In genomic region chr3:89089882-89090591, GRCm38 (mm10) we compare ENCODE assay signal across 8 mouse cellular contexts. TPM values are rescaled to one million over a fixed set of nuclear protein-coding genes. Genes with fewer than 3 reads are reported as not detected.
DNase-seq lines count a peak whose midpoint lies in the region; ATAC-seq and TF ChIP-seq lines count a peak whose summit lies in the region.

No protein-coding gene starts in this region.

- peak overlapping the region; percentile 72 for H3K4me3 ChIP-seq in ES-Bruce4 (ENCODE audit: low read depth, low read length)
- peak overlapping the region; percentile 63 for H3K4me3 ChIP-seq in forebrain, embryonic 12.5 days (replicated peaks)
- peak overlapping the region; percentile 75 for H3K4me3 ChIP-seq in heart, embryonic 16.5 days (ENCODE audit: low read length)
- peak overlapping the region; percentile 47 to 64 for H3K4me3 ChIP-seq in liver, embryonic 14.5 days (ENCODE audit: insufficient read depth in 1 of 2, low read depth in 2 of 2, low read length in 2 of 2)
- peak overlapping the region; percentile 57 for H3K4me3 ChIP-seq in neural tube, embryonic 11.5 days (ENCODE audit: low read depth, low read length)

- H3K4me1 ChIP-seq in ES-Bruce4 (ENCODE audit: control insufficient read depth, insufficient read depth, low read length): peaks cover 4% of the 10 kb centered on the region
- peaks cover 51% of the 10 kb centered on the region for H3K4me1 ChIP-seq in forebrain, embryonic 12.5 days
- peaks cover 17% of the 10 kb centered on the region; the same call in 1 of the 2 replicates for H3K4me1 ChIP-seq in heart, embryonic 16.5 days (ENCODE audit: control insufficient read depth, insufficient read depth, low read length)
- H3K4me1 ChIP-seq in liver, embryonic 14.5 days (replicated peaks; ENCODE audit: control insufficient read depth in 2 of 2, insufficient read depth in 2 of 2, low read length in 1 of 2): peaks cover 13 to 17% of the 10 kb centered on the region in 2 experiments
- peaks cover 21% of the 10 kb centered on the region for H3K4me1 ChIP-seq in neural tube, embryonic 11.5 days (ENCODE audit: control insufficient read depth, insufficient read depth, low read length)

- no peaks in the 10 kb centered on the region for H3K9me3 ChIP-seq in ES-Bruce4 (replicated peaks; ENCODE audit: control insufficient read depth, insufficient read depth, low read length, poor library complexity, severe bottlenecking)
- H3K9me3 ChIP-seq in forebrain, embryonic 12.5 days: no peaks in the 10 kb centered on the region
- H3K9me3 ChIP-seq in heart, embryonic 16.5 days (replicated peaks; ENCODE audit: control insufficient read depth, low read length): no peaks in the 10 kb centered on the region
- no peaks in the 10 kb centered on the region for H3K9me3 ChIP-seq in liver, embryonic 14.5 days (ENCODE audit: control insufficient read depth, low read length)
- no peaks in the 10 kb centered on the region for H3K9me3 ChIP-seq in neural tube, embryonic 11.5 days (ENCODE audit: control insufficient read depth, low read length)

- under 1% methylated on average over 40 of the region's 40 CpGs for WGBS in forebrain, embryonic 12.5 days
- under 1% methylated on average over 39 of the region's 40 CpGs for WGBS in heart, embryonic 16.5 days
- WGBS in liver, embryonic 14.5 days (ENCODE audit: insufficient replicate concordance): under 1% methylated on average over 39 of the region's 40 CpGs
- WGBS in neural tube, embryonic 11.5 days: 0% methylated on average over 40 of the region's 40 CpGs

- H3K4me2 ChIP-seq in forebrain, embryonic 12.5 days: peak overlapping the region; percentile 98
- H3K4me2 ChIP-seq in heart, embryonic 16.5 days (ENCODE audit: low read depth, low read length): peak overlapping the region; percentile 100
- H3K4me2 ChIP-seq in liver, embryonic 14.5 days (ENCODE audit: low read depth): peak overlapping the region; percentile 96
- peak overlapping the region; percentile 99 for H3K4me2 ChIP-seq in neural tube, embryonic 11.5 days (ENCODE audit: low read depth)

- no peak for TF ChIP-seq EP300 in ES-Bruce4 (IDR thresholded peaks at IDR 0.05; ENCODE audit: insufficient read depth, low read depth, low read length)
- TF ChIP-seq EP300 in liver, embryonic 14.5 days (IDR thresholded peaks at IDR 0.05; ENCODE audit: low read depth): no peak

- H3K27ac ChIP-seq in ES-Bruce4 (ENCODE audit: insufficient read depth, low read length): no peak overlapping the region
- peak overlapping the region; percentile 69 for H3K27ac ChIP-seq in forebrain, embryonic 12.5 days
- H3K27ac ChIP-seq in heart, embryonic 16.5 days (ENCODE audit: low read length): peak overlapping the region; percentile 53; the same call in 1 of the 2 replicates
- H3K27ac ChIP-seq in liver, embryonic 14.5 days: peak overlapping the region; percentile 48
- peak overlapping the region; percentile 24; the same call in 1 of the 2 replicates for H3K27ac ChIP-seq in neural tube, embryonic 11.5 days (ENCODE audit: low read depth, low read length)

- peak; percentile 91 for DNase-seq in c-Kit-positive CD71-positive TER-119-positive erythroid progenitor cells, embryonic 14.5 days (ENCODE audit: low spot score)
- DNase-seq in kidney, postnatal 36 days: peak; percentile 91 to 95
- DNase-seq in liver, embryonic 14.5 days (ENCODE audit: low read depth in 3 of 3, low spot score in 3 of 3): peak; percentile 85 to 91 (median 85)
- DNase-seq in neural tube, embryonic 11.5 days (ENCODE audit: low spot score): peak; percentile 82
- DNase-seq in telencephalon, adult 2 months (ENCODE audit: low read depth, low spot score): peak; percentile 94

- TF ChIP-seq POLR2A in ES-Bruce4 (IDR thresholded peaks at IDR 0.05; ENCODE audit: insufficient read depth, low read length): no peak

- H3K27me3 ChIP-seq in ES-Bruce4 (ENCODE audit: control insufficient read depth, insufficient read depth, low read length, poor library complexity, severe bottlenecking): no peaks in the 10 kb centered on the region
- peaks cover 44% of the 10 kb centered on the region for H3K27me3 ChIP-seq in forebrain, embryonic 12.5 days
- H3K27me3 ChIP-seq in heart, embryonic 16.5 days (ENCODE audit: control insufficient read depth, insufficient read depth, low read length): peaks cover 13% of the 10 kb centered on the region
- peaks cover 24% of the 10 kb centered on the region for H3K27me3 ChIP-seq in liver, embryonic 14.5 days (ENCODE audit: control insufficient read depth, insufficient read depth, low read length)
- peaks cover 17% of the 10 kb centered on the region for H3K27me3 ChIP-seq in neural tube, embryonic 11.5 days (ENCODE audit: control insufficient read depth, insufficient read depth, low read length)

- H3K36me3 ChIP-seq in ES-Bruce4 (ENCODE audit: control insufficient read depth, insufficient read depth, low read length, poor library complexity, severe bottlenecking): peaks cover 8% of the 10 kb centered on the region
- H3K36me3 ChIP-seq in forebrain, embryonic 12.5 days (replicated peaks): peaks cover 41% of the 10 kb centered on the region
- H3K36me3 ChIP-seq in heart, embryonic 16.5 days (ENCODE audit: control insufficient read depth, insufficient read depth): peaks cover 5% of the 10 kb centered on the region; the same call in 1 of the 2 replicates
- H3K36me3 ChIP-seq in liver, embryonic 14.5 days (replicated peaks; ENCODE audit: control insufficient read depth, insufficient read depth, low read depth): peaks cover 7% of the 10 kb centered on the region
- H3K36me3 ChIP-seq in neural tube, embryonic 11.5 days (ENCODE audit: control insufficient read depth, insufficient read depth, low read length): peaks cover 2% of the 10 kb centered on the region

- peak overlapping the region; percentile 86 for H3K9ac ChIP-seq in ES-Bruce4 (ENCODE audit: low read depth, poor library complexity, severe bottlenecking)
- H3K9ac ChIP-seq in forebrain, embryonic 12.5 days: peak overlapping the region; percentile 82
- peak overlapping the region; percentile 82 for H3K9ac ChIP-seq in heart, embryonic 16.5 days (ENCODE audit: low read length)
- peak overlapping the region; percentile 61 for H3K9ac ChIP-seq in liver, embryonic 14.5 days (replicated peaks)
- H3K9ac ChIP-seq in neural tube, embryonic 11.5 days (ENCODE audit: low read length): peak overlapping the region; percentile 54

- TF ChIP-seq CTCF in ES-Bruce4 (IDR thresholded peaks at IDR 0.05; ENCODE audit: low read depth, low read length): no peak
- no peak for TF ChIP-seq CTCF in liver, embryonic 14.5 days (IDR thresholded peaks at IDR 0.05; ENCODE audit: low read depth)

- ATAC-seq in forebrain, embryonic 12.5 days (ENCODE audit: low FRiP score): peak; percentile 75
- ATAC-seq in heart, embryonic 16.5 days (replicated peaks; ENCODE audit: extremely low read depth, insufficient read depth, low FRiP score): peak; percentile 77
- peak; percentile 88 for ATAC-seq in liver, embryonic 14.5 days (ENCODE audit: insufficient read depth)
- ATAC-seq in neural tube, embryonic 11.5 days (ENCODE audit: insufficient read depth, low FRiP score, low TSS enrichment): peak; percentile 54; the same call in 1 of the 2 replicates

RNA-seq across cellular contexts. Expression of gene Rusc1, which starts 3.1 kb away (rescaled TPM):
- 10.7 and 13.6 TPM in 2 replicates for polyA plus RNA-seq in ES-Bruce4 (2011; ENCODE audit: insufficient read depth, insufficient read length, low read depth, missing spikeins)
- polyA plus RNA-seq in forebrain, embryonic 12.5 days (2016; fragmentation: Nextera tagmentation; extraction: Ambion mirVana): 36.0 and 40.0 TPM in 2 replicates
- polyA plus RNA-seq in heart, embryonic 16.5 days (2015; fragmentation: Nextera tagmentation; extraction: Ambion mirVana): 8.1 and 10.2 TPM in 2 replicates
- polyA plus RNA-seq in liver, embryonic 14.5 days (2012; rRNA removed): 4.1 and 5.2 TPM in 2 replicates
- polyA plus RNA-seq in liver, embryonic 14.5 days (2014; fragmentation: Nextera tagmentation; extraction: Ambion mirVana): 2.6 and 3.2 TPM in 2 replicates
- polyA plus RNA-seq in neural tube, embryonic 11.5 days (2014; fragmentation: Nextera tagmentation; extraction: Ambion mirVana): 39.2 and 48.9 TPM in 2 replicates

RNA-seq across cellular contexts. Expression of gene Gm43738, which starts 10.9 kb away (rescaled TPM):
- not detected in 2 replicates for polyA plus RNA-seq in ES-Bruce4 (2011; ENCODE audit: insufficient read depth, insufficient read length, low read depth, missing spikeins)
- polyA plus RNA-seq in forebrain, embryonic 12.5 days (2016; fragmentation: Nextera tagmentation; extraction: Ambion mirVana): 0.12 TPM in 1 of 2 replicates, not detected in the other
- polyA plus RNA-seq in heart, embryonic 16.5 days (2015; fragmentation: Nextera tagmentation; extraction: Ambion mirVana): not detected in 2 replicates
- polyA plus RNA-seq in liver, embryonic 14.5 days (2012; rRNA removed): 0.02 TPM in 1 of 2 replicates, not detected in the other
- polyA plus RNA-seq in liver, embryonic 14.5 days (2014; fragmentation: Nextera tagmentation; extraction: Ambion mirVana): 0.04 TPM in 1 of 2 replicates, not detected in the other
- 0.12 TPM in 1 of 2 replicates, not detected in the other for polyA plus RNA-seq in neural tube, embryonic 11.5 days (2014; fragmentation: Nextera tagmentation; extraction: Ambion mirVana)

RNA-seq across cellular contexts. Expression of gene Fdps, which starts 11.7 kb away (rescaled TPM):
- 260 and 266 TPM in 2 replicates for polyA plus RNA-seq in ES-Bruce4 (2011; ENCODE audit: insufficient read depth, insufficient read length, low read depth, missing spikeins)
- 292 and 322 TPM in 2 replicates for polyA plus RNA-seq in forebrain, embryonic 12.5 days (2016; fragmentation: Nextera tagmentation; extraction: Ambion mirVana)
- 103 and 116 TPM in 2 replicates for polyA plus RNA-seq in heart, embryonic 16.5 days (2015; fragmentation: Nextera tagmentation; extraction: Ambion mirVana)
- 126 and 131 TPM in 2 replicates for polyA plus RNA-seq in liver, embryonic 14.5 days (2012; rRNA removed)
- polyA plus RNA-seq in liver, embryonic 14.5 days (2014; fragmentation: Nextera tagmentation; extraction: Ambion mirVana): 238 and 251 TPM in 2 replicates
- 384 TPM in 2 replicates for polyA plus RNA-seq in neural tube, embryonic 11.5 days (2014; fragmentation: Nextera tagmentation; extraction: Ambion mirVana)

RNA-seq across cellular contexts. Expression of gene Pklr, which starts 45.9 kb away (rescaled TPM):
- 0.21 TPM in 1 of 2 replicates, not detected in the other for polyA plus RNA-seq in ES-Bruce4 (2011; ENCODE audit: insufficient read depth, insufficient read length, low read depth, missing spikeins)
- polyA plus RNA-seq in forebrain, embryonic 12.5 days (2016; fragmentation: Nextera tagmentation; extraction: Ambion mirVana): 0.09 and 0.22 TPM in 2 replicates
- polyA plus RNA-seq in heart, embryonic 16.5 days (2015; fragmentation: Nextera tagmentation; extraction: Ambion mirVana): 0.20 and 0.64 TPM in 2 replicates
- polyA plus RNA-seq in liver, embryonic 14.5 days (2012; rRNA removed): 132 and 143 TPM in 2 replicates
- polyA plus RNA-seq in liver, embryonic 14.5 days (2014; fragmentation: Nextera tagmentation; extraction: Ambion mirVana): 79.8 and 97.5 TPM in 2 replicates
- polyA plus RNA-seq in neural tube, embryonic 11.5 days (2014; fragmentation: Nextera tagmentation; extraction: Ambion mirVana): 1.5 and 2.4 TPM in 2 replicates
